9 mouse cellular contexts compared by ENCODE assay signal in genomic region chr3:93597221-93597913, GRCm38 (mm10). TPM values are rescaled to one million over a fixed set of nuclear protein-coding genes. Genes with fewer than 3 reads are reported as not detected.
DNase-seq lines count a peak whose midpoint lies in the region; ATAC-seq lines count a peak whose summit lies in the region.
"Had no signal": no experiment of that assay in that cellular context is flagged by ENCODE, and none has a peak within 500 bp of the region (broad histone marks: within the 10 kb centered on the region; RNA-seq: fewer than 3 reads in every experiment).

No protein-coding gene starts in this region.

- no peak overlapping the region for H3K4me2 ChIP-seq in intestine, embryonic 14.5 days (ENCODE audit: low read length)
- H3K4me2 ChIP-seq in stomach, embryonic 16.5 days (ENCODE audit: low read depth, low read length), result 0 out of 2 replicates have a peak overlapping the region, but pooled peaks have one; percentile 4

- peak; percentile 85 for ATAC-seq in granulocyte monocyte progenitor cell, adult 5-6 weeks (replicated peaks; ENCODE audit: poor library complexity, severe bottlenecking)
- peak; percentile 94 for ATAC-seq in intestine, embryonic 14.5 days (replicated peaks; ENCODE audit: low FRiP score, low TSS enrichment, low read depth)
- ATAC-seq in megakaryocyte, adult 5-6 weeks (ENCODE audit: poor library complexity, severe bottlenecking), result peak; percentile 84
- ATAC-seq in stomach, embryonic 16.5 days (ENCODE audit: insufficient read depth, low FRiP score), result peak; percentile 96

- peak overlapping the region; percentile 82 for H3K27ac ChIP-seq in intestine, embryonic 14.5 days (ENCODE audit: low read depth)
- H3K27ac ChIP-seq in stomach, embryonic 16.5 days (ENCODE audit: low read length), result peak overlapping the region; percentile 89

- H3K36me3 ChIP-seq in intestine, embryonic 14.5 days (ENCODE audit: control insufficient read depth, insufficient read depth, low read length), result no peaks in the 10 kb centered on the region
- H3K36me3 ChIP-seq in stomach, embryonic 16.5 days (ENCODE audit: control insufficient read depth, insufficient read depth, low read length), result no peaks in the 10 kb centered on the region

- intact Hi-C loops in left cerebral cortex, postnatal 14 days (cut with DNase I), result no loop called here

- peaks cover 16% of the 10 kb centered on the region for H3K4me1 ChIP-seq in intestine, embryonic 14.5 days (replicated peaks; ENCODE audit: control insufficient read depth, insufficient read depth, low read length)
- H3K4me1 ChIP-seq in stomach, embryonic 16.5 days (ENCODE audit: control insufficient read depth, insufficient read depth, low read length), result peaks cover 13% of the 10 kb centered on the region

- no peaks in the 10 kb centered on the region for H3K9me3 ChIP-seq in intestine, embryonic 14.5 days (ENCODE audit: control insufficient read depth, low read length)
- H3K9me3 ChIP-seq in stomach, embryonic 16.5 days (replicated peaks; ENCODE audit: control insufficient read depth, low read length), result no peaks in the 10 kb centered on the region

- H3K9ac ChIP-seq in intestine, embryonic 14.5 days (ENCODE audit: low read length), result no peak overlapping the region
- no peak overlapping the region for H3K9ac ChIP-seq in stomach, embryonic 16.5 days (ENCODE audit: low read length)

- WGBS in intestine, embryonic 14.5 days, result 24% methylated on average over 5 of the region's 5 CpGs
- 25% methylated on average over 5 of the region's 5 CpGs for WGBS in stomach, embryonic 16.5 days

- peak; percentile 96 for DNase-seq in Muller cell, postnatal 12 days (ENCODE audit: inconsistent ontology term)
- DNase-seq in c-Kit-positive CD71-negative TER-119-negative erythroid progenitor cells, embryonic 14.5 days (ENCODE audit: low read depth), result peak; percentile 73
- peak; percentile 75 for DNase-seq in intestine, embryonic 14.5 days (ENCODE audit: low spot score)
- DNase-seq in left cerebral cortex, postnatal 14 days (ENCODE audit: low spot score in 2 of 2), result peak; percentile 4 to 41
- no peak for DNase-seq in thymus, postnatal 25 days

- no peaks in the 10 kb centered on the region for H3K27me3 ChIP-seq in intestine, embryonic 14.5 days (replicated peaks; ENCODE audit: control insufficient read depth, insufficient read depth, low read length)
- no peaks in the 10 kb centered on the region for H3K27me3 ChIP-seq in stomach, embryonic 16.5 days (ENCODE audit: control insufficient read depth, insufficient read depth, low read length)

- H3K4me3 ChIP-seq in intestine, embryonic 14.5 days (ENCODE audit: low read depth, low read length), result no peak overlapping the region
- no peak overlapping the region for H3K4me3 ChIP-seq in stomach, embryonic 16.5 days (replicated peaks; ENCODE audit: low read length)

RNA-seq across cellular contexts. Expression of gene S100a10, which starts 42.5 kb away (rescaled TPM):
- total RNA-seq in granulocyte monocyte progenitor cell, adult 5-6 weeks (2014; fragmentation: Nextera tagmentation), result 146 and 257 TPM in 2 replicates
- total RNA-seq in granulocyte monocyte progenitor cell, adult 5-6 weeks (2017), result 203 and 212 TPM in 2 replicates
- polyA plus RNA-seq in intestine, embryonic 14.5 days (2014; fragmentation: Nextera tagmentation; extraction: Ambion mirVana), result 497 and 519 TPM in 2 replicates
- total RNA-seq in left cerebral cortex, postnatal 14 days (2021), result 10 to 100 TPM; 35.8 to 37.2 TPM
- 967 and 993 TPM in 2 replicates for total RNA-seq in megakaryocyte, adult 5-6 weeks (2015)
- 1,318 and 1,661 TPM in 2 replicates for total RNA-seq in megakaryocyte, adult 5-6 weeks (2017)
- 575 and 603 TPM in 2 replicates for polyA plus RNA-seq in stomach, embryonic 16.5 days (2015; fragmentation: Nextera tagmentation; extraction: Ambion mirVana)

RNA-seq across cellular contexts. Expression of gene Tdpoz2, which starts 55.1 kb away (rescaled TPM):
- total RNA-seq in granulocyte monocyte progenitor cell, adult 5-6 weeks (2014; fragmentation: Nextera tagmentation), result not detected in 2 replicates
- total RNA-seq in granulocyte monocyte progenitor cell, adult 5-6 weeks (2017), result not detected in 2 replicates
- polyA plus RNA-seq in intestine, embryonic 14.5 days (2014; fragmentation: Nextera tagmentation; extraction: Ambion mirVana), result not detected in 2 replicates
- not detected for total RNA-seq in left cerebral cortex, postnatal 14 days (2021)
- total RNA-seq in megakaryocyte, adult 5-6 weeks (2015), result not detected in 2 replicates
- not detected in 2 replicates for total RNA-seq in megakaryocyte, adult 5-6 weeks (2017)
- polyA plus RNA-seq in stomach, embryonic 16.5 days (2015; fragmentation: Nextera tagmentation; extraction: Ambion mirVana), result not detected in 2 replicates
- total RNA-seq: left cerebral cortex, adult 8-10 months had no signal
